Mouse (Mus musculus) activated CD4-positive, CD25-positive, alpha-beta regulatory T cell (primary cell): Measurements from ENCODE around the gene Acyp2. TPM values are rescaled to one million over a fixed set of nuclear protein-coding genes. Genes with fewer than 3 reads are reported as not detected.

ENCODE experiments used
- polyA plus RNA-seq, 2 experiments: library from polyadenylated mRNA; unstranded; fragments of 100-300 nt; shearing (Covaris generic); gene quantifications; one replicate each; pipeline ENCODE4 v1.2.1; 2017

The Acyp2 gene
- polyA plus RNA-seq, result 1 to 10 TPM; 1.7 to 2.2 TPM

GRCm38 (mm10) chr11:30649001-30649637 lies at the start of gene Acyp2:
TSS of gene Acyp2 (minus strand) at chr11:30649587.

GRCm38 (mm10) chr11:30471751-30472593 lies 177.4 kb downstream of the Acyp2 start, which contains the start of gene 4930505A04Rik:
TSS of gene 4930505A04Rik (minus strand) at chr11:30471827.

Other genes starting within 250 kb of the Acyp2 start
- not detected for gene 4930505A04Rik, start 177.8 kb downstream of the Acyp2 start, polyA plus RNA-seq
- 10 to 100 TPM; 21.0 to 21.6 TPM for gene Psme4, start 122.1 kb upstream of the Acyp2 start, polyA plus RNA-seq
- not detected for gene Gpr75, start 235.8 kb upstream of the Acyp2 start, polyA plus RNA-seq
- gene Asb3, start 235.8 kb upstream of the Acyp2 start, polyA plus RNA-seq, result 10 to 100 TPM; 48.9 to 49.0 TPM